Mouse (Mus musculus) kidney, postnatal 0 days (tissue): ENCODE measurements around the gene Magix. TPM values are rescaled to one million over a fixed set of nuclear protein-coding genes. Genes with fewer than 3 reads are reported as not detected.

Experiments
- ATAC-seq: fragments of 200-750 bp; cut with Nextera tagmentation; replicated peaks from 2 replicates; pipeline ENCODE4 v1.8.0; 2017; ENCODE audit warnings: low read depth, moderate number of reproducible peaks, moderate TSS enrichment, moderate library complexity; ENCODE audit not compliant: low FRiP score
- DNase-seq: peaks from one replicate; pipeline ENCODE4 v3.0.0-alpha.2; 2016; ENCODE audit warnings: low spot score
- H3K27ac ChIP-seq: fragments of 300-500 bp; sonication (generic); 2 replicates; pipeline ENCODE4 v1.5.1; 2014; ENCODE audit warnings: mild to moderate bottlenecking
- H3K27me3 ChIP-seq: fragments of 300-500 bp; sonication (generic); 2 replicates; pipeline ENCODE4 v1.6.1; 2014; ENCODE audit warnings: low read length, mixed read lengths; ENCODE audit not compliant: insufficient read depth
- H3K36me3 ChIP-seq: fragments of 300-500 bp; sonication (generic); 2 replicates; pipeline ENCODE4 v1.6.1; 2014; ENCODE audit warnings: low read length, mixed read lengths; ENCODE audit not compliant: insufficient read depth
- H3K4me1 ChIP-seq: fragments of 300-500 bp; sonication (generic); replicated peaks from 2 replicates; pipeline ENCODE4 v1.6.1; 2014; ENCODE audit warnings: antibody characterized with exemption, low read length, mixed read lengths; ENCODE audit not compliant: insufficient read depth
- H3K4me2 ChIP-seq: fragments of 300-500 bp; sonication (generic); 2 replicates; pipeline ENCODE4 v1.6.1; 2014; ENCODE audit warnings: mild to moderate bottlenecking, low read length, moderate library complexity, mixed read lengths
- H3K4me3 ChIP-seq: fragments of 300-500 bp; sonication (generic); replicated peaks from 2 replicates; pipeline ENCODE4 v1.5.1; 2014; ENCODE audit warnings: low read depth, low read length
- H3K9ac ChIP-seq: fragments of 300-500 bp; sonication (generic); 2 replicates; pipeline ENCODE4 v1.6.1; 2014; ENCODE audit warnings: low read depth, low read length
- H3K9me3 ChIP-seq: fragments of 300-500 bp; sonication (generic); replicated peaks from 2 replicates; pipeline ENCODE4 v1.6.1; 2016; ENCODE audit warnings: low read length, inconsistent platforms, mixed read lengths
- CTCF ChIP-seq: IDR thresholded peaks from 2 replicates; pipeline ENCODE4 v1.5.1; 2016; ENCODE audit warnings: antibody characterized with exemption, low read depth, mild to moderate bottlenecking, moderate library complexity
- WGBS: fragments of 180-500 bp; shearing (Covaris S2); extraction: QIAGEN DNeasy Blood & Tissue Kit; methylation state at CpG from one replicate; pipeline ENCODE4 v1.1.7; 2014; 5-methylcytosine and 5-hydroxymethylcytosine counted together
- polyA plus RNA-seq: library from polyadenylated mRNA; unstranded; fragments of >200 nt; fragmentation: Nextera tagmentation; extraction: Ambion mirVana; gene quantifications from 2 replicates; pipeline ENCODE4 v1.2.1, GENCODE M21; 2015

The Magix gene
- polyA plus RNA-seq, 1 experiment from 2014 or later, result 2.3 TPM

- ATAC-seq, result peak; percentile 94
- H3K9me3 ChIP-seq, result no peaks in the 10 kb centered on the region
- peak within 1 kb of the TSS; percentile 50; the same call in 1 of the 2 replicates for H3K27ac ChIP-seq
- H3K36me3 ChIP-seq, result no peaks in the 10 kb centered on the region
- peak; percentile 95 for DNase-seq
- H3K4me1 ChIP-seq, result no peaks in the 10 kb centered on the region
- no peaks in the 10 kb centered on the region for H3K27me3 ChIP-seq
- peak within 1 kb of the TSS; percentile 53 for H3K4me2 ChIP-seq
- peak within 1 kb of the TSS; percentile 59 for H3K9ac ChIP-seq
- H3K4me3 ChIP-seq, result peak within 1 kb of the TSS; percentile 51
- 19% methylated on average over 33 of the region's 33 CpGs for WGBS
- TF ChIP-seq CTCF, result no peak; the same call in 1 of the 2 replicates
Measured at GRCm38 (mm10) chrX:7696954-7697381, 15.9 kb upstream of the Magix start, which contains the start of gene Gpkow. Gene Gpkow, plus strand, starts transcription at chrX:7697131.

- peak overlapping the region; percentile 35; the same call in 1 of the 2 replicates for H3K4me2 ChIP-seq
- H3K4me1 ChIP-seq, result no peaks in the 10 kb centered on the region
- no peaks in the 10 kb centered on the region for H3K36me3 ChIP-seq
- peak overlapping the region; percentile 51; the same call in 1 of the 2 replicates for H3K4me3 ChIP-seq
- DNase-seq, result no peak
- no peak overlapping the region for H3K9ac ChIP-seq
- H3K27ac ChIP-seq, result no peak overlapping the region
- H3K27me3 ChIP-seq, result no peaks in the 10 kb centered on the region
- peak; percentile 15; the same call in 1 of the 2 replicates for ATAC-seq
- H3K9me3 ChIP-seq, result no peaks in the 10 kb centered on the region
- WGBS, result 41% methylated on average over 6 of the region's 6 CpGs
- no peak for TF ChIP-seq CTCF
Measured at GRCm38 (mm10) chrX:7696520-7696919, 15.5 kb upstream of the Magix start.

- Histone ChIP-seq H3K9me3 (no peaks in the 10 kb centered on the region), H3K27me3 (no peaks in the 10 kb centered on the region), H3K36me3 (no peaks in the 10 kb centered on the region), H3K27ac (no peak overlapping the region), H3K4me1 (no peaks in the 10 kb centered on the region), H3K9ac (no peak overlapping the region), H3K4me2 (no peak overlapping the region), H3K4me3 (no peak overlapping the region)
- ATAC-seq (no peak), DNase-seq (peak; percentile 49)
- 45% methylated on average over 4 of the region's 4 CpGs for WGBS
- peak; percentile 65 for TF ChIP-seq CTCF
Measured at GRCm38 (mm10) chrX:7692862-7693261, 11.8 kb upstream of the Magix start.

GRCm38 (mm10) chrX:7690486-7690885, 9.4 kb upstream of the Magix start:
- DNase-seq, result no peak

GRCm38 (mm10) chrX:7688321-7688720, 7.3 kb upstream of the Magix start:
- Histone ChIP-seq H3K36me3 (no peaks in the 10 kb centered on the region), H3K27me3 (no peaks in the 10 kb centered on the region), H3K9ac (no peak overlapping the region), H3K9me3 (no peaks in the 10 kb centered on the region), H3K4me3 (no peak overlapping the region), H3K27ac (no peak overlapping the region), H3K4me2 (no peak overlapping the region), H3K4me1 (no peaks in the 10 kb centered on the region)
- ATAC-seq (no peak), DNase-seq (no peak)
- WGBS, result 87% methylated on average over 2 of the region's 2 CpGs
- TF ChIP-seq CTCF, result no peak

More at GRCm38 (mm10) chrX:7690486-7690885, 9.4 kb upstream of the Magix start:
- Histone ChIP-seq H3K9me3 (no peaks in the 10 kb centered on the region), H3K4me2 (no peak overlapping the region), H3K4me3 (no peak overlapping the region), H3K36me3 (no peaks in the 10 kb centered on the region), H3K4me1 (no peaks in the 10 kb centered on the region), H3K27ac (no peak overlapping the region), H3K27me3 (no peaks in the 10 kb centered on the region), H3K9ac (no peak overlapping the region)
- whole genome bisulfite sequencing, result 61% methylated on average over 3 of the region's 3 CpGs
- no peak for ATAC-seq
- TF ChIP-seq CTCF, result no peak

- no peak; the same call in 1 of the 2 replicates for ATAC-seq
- no peaks in the 10 kb centered on the region for H3K36me3 ChIP-seq
- 23% methylated on average over 12 of the region's 12 CpGs for WGBS
Measured at GRCm38 (mm10) chrX:7680057-7680412, 1.0 kb downstream of the Magix start.

More at GRCm38 (mm10) chrX:7680057-7680412, 1.0 kb downstream of the Magix start:
- Histone ChIP-seq H3K4me1 (no peaks in the 10 kb centered on the region), H3K27ac (peak overlapping the region; percentile 31; the same call in 1 of the 2 replicates), H3K9me3 (no peaks in the 10 kb centered on the region), H3K27me3 (no peaks in the 10 kb centered on the region), H3K4me3 (0 out of 2 replicates have a peak overlapping the region, but pooled peaks have one; percentile 11), H3K9ac (0 out of 2 replicates have a peak overlapping the region, but pooled peaks have one; percentile 40), H3K4me2 (peak overlapping the region; percentile 49)
- no peak for DNase-seq
- no peak for TF ChIP-seq CTCF
